Mouse (Mus musculus) right cerebral cortex, adult 2 months (tissue): Measurements from ENCODE around the gene Zfp131.

Source experiments
- DNase-seq, 2 experiments: peaks; one replicate each; pipeline ENCODE4 v3.0.0; 2021 to 2022; ENCODE audit warnings: low spot score in 2 of 2

Zfp131 gene

GRCm38 (mm10) chr13:119755141-119755547 is 35.5 kb downstream of the Zfp131 start:
- peak in 1 of 2 experiments; percentile 31 for DNase-seq

- DNase-seq: no peak
Observed at GRCm38 (mm10) chr13:119754635-119755020, 36.1 kb downstream of the Zfp131 start.

GRCm38 (mm10) chr13:119753859-119754634 is 36.6 kb downstream of the Zfp131 start:
- peak in 1 of 2 experiments; percentile 35 for DNase-seq

DNA sequence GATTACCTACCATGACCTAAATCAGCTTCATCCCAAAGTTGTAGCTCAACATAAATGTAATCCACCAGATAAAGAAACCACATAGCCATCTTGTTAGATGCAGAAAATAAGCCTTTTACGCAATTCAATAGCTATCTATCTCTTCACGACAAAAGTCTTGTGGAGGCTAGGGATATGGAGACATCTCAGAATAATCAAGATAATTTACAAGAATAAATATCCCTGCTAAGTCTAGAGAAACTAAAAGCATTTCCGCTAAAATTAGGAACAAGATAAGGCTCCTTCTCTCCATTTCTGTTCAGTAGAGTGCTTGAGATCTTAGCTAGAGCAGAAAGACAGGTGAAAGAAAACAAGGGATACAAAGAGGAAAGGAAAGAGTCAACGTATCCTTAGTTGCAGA is 43.8 kb downstream of the Zfp131 start:
- DNase-seq: no peak

GRCm38 (mm10) chr13:119743470-119743869 is 47.2 kb downstream of the Zfp131 start:
- DNase-seq: no peak

- DNase-seq: no peak
Observed at GRCm38 (mm10) chr13:119742711-119743415, 47.8 kb downstream of the Zfp131 start.

GRCm38 (mm10) chr13:119741390-119742237 is 49.1 kb downstream of the Zfp131 start:
- no peak for DNase-seq

- no peak for DNase-seq
Observed at GRCm38 (mm10) chr13:119731448-119731847, 59.2 kb downstream of the Zfp131 start.

- no peak for DNase-seq
Observed at GRCm38 (mm10) chr13:119729406-119729805, 61.3 kb downstream of the Zfp131 start.

DNA sequence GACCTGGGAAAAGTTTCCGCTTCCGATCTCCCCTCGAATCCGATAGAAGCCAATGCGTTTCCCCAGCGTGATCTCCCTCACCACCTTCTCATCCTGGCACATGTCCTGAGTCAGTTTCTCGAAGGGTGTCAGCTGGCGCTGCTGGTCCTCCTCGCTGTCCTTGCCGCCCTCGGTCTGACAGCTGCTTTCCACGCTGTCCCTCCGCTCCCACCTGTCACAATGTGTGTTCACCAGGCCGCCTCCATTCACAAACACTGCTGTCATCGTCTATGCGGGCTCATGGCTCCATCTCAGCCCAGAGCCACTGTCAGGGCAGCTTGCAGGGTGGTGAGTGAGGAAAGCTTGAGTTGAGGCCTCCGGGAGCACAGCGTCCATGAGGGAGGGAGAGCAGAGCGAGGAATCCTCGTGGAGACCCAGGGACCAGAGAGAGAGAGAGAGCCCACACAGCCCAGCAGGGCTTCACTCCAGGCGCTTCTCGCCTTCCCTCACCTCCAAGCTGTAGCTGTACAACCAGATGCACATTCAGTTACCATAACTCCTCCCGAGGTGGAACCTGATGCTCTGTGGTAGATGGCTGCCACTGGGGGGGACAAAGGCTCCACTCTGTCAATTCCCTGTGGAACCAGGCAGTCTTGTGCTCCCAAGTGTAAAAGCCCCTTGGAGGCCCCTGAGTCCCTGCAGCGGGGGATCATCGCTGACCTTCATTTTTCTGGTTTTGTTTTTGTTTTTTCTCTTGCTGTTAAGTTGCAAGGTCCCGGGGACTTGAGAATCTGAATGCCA is 62.9 kb downstream of the Zfp131 start:
- DNase-seq: peak in 1 of 2 experiments; percentile 54

GRCm38 (mm10) chr13:119724541-119724940 is 66.1 kb downstream of the Zfp131 start:
- DNase-seq: no peak

GRCm38 (mm10) chr13:119723368-119723767 is 67.3 kb downstream of the Zfp131 start:
- no peak for DNase-seq

- no peak for DNase-seq
Observed at GRCm38 (mm10) chr13:119722447-119722846, 68.2 kb downstream of the Zfp131 start.

- DNase-seq: no peak
Observed at GRCm38 (mm10) chr13:119716105-119716504, 74.6 kb downstream of the Zfp131 start.
